In genomic region chr13:31815383-31816003, GRCm38 (mm10) we compare ENCODE assay signal across 15 mouse cellular contexts. TPM values are rescaled to one million over a fixed set of nuclear protein-coding genes. Genes with fewer than 3 reads are reported as not detected.
DNase-seq lines count a peak whose midpoint lies in the region; ATAC-seq and TF ChIP-seq lines count a peak whose summit lies in the region.
"Had no signal": no experiment of that assay in that cellular context is flagged by ENCODE, and none has a peak within 500 bp of the region (broad histone marks: within the 10 kb centered on the region; RNA-seq: fewer than 3 reads in every experiment).

No protein-coding gene starts in this region.

- no peak overlapping the region for H3K4me3 ChIP-seq in heart, embryonic 13.5 days
- no peak overlapping the region for H3K4me3 ChIP-seq in heart, adult 2 months
- peak overlapping the region; percentile 9; the same call in 1 of the 2 replicates for H3K4me3 ChIP-seq in left cerebral cortex, adult 2 months
- no peak overlapping the region for H3K4me3 ChIP-seq in hindbrain, postnatal 0 days (ENCODE audit: low read length)
- no peak overlapping the region for H3K4me3 ChIP-seq in neural tube, embryonic 15.5 days (replicated peaks)
- H3K4me3 ChIP-seq: embryonic facial prominence, embryonic 15.5 days had no signal

- WGBS in heart, embryonic 13.5 days = 44% methylated on average over 15 of the region's 15 CpGs
- 64% methylated on average over 15 of the region's 15 CpGs for WGBS in heart, adult 2 months
- 47% methylated on average over 15 of the region's 15 CpGs for WGBS in hindbrain, postnatal 0 days
- 36% methylated on average over 15 of the region's 15 CpGs for WGBS in neural tube, embryonic 15.5 days

- TF ChIP-seq POLR2A in heart, adult 2 months (IDR thresholded peaks at IDR 0.05; ENCODE audit: insufficient read depth, low read depth, low read length) = no peak

- peak overlapping the region; percentile 45; the same call in 1 of the 2 replicates for H3K9ac ChIP-seq in heart, embryonic 13.5 days
- H3K9ac ChIP-seq in heart, adult 2 months (ENCODE audit: low read depth, low read length) = no peak overlapping the region
- no peak overlapping the region for H3K9ac ChIP-seq in hindbrain, postnatal 0 days (replicated peaks; ENCODE audit: low read length)
- no peak overlapping the region for H3K9ac ChIP-seq in neural tube, embryonic 15.5 days (replicated peaks)
- H3K9ac ChIP-seq: embryonic facial prominence, embryonic 15.5 days; liver, embryonic 14.5 days had no signal

- intact Hi-C loops in heart, adult 2 months (cut with DNase I) = no loop called here
- intact Hi-C loops in left cerebral cortex, adult 2 months (cut with DNase I) = no loop called here

- peaks cover 41% of the 10 kb centered on the region for H3K4me1 ChIP-seq in heart, embryonic 13.5 days
- H3K4me1 ChIP-seq in heart, adult 2 months (ENCODE audit: control insufficient read depth, insufficient read depth, low read length) = peaks cover 2% of the 10 kb centered on the region
- 0 out of 2 replicates have a peak, but pooled peaks cover 4% of the 10 kb centered on the region for H3K4me1 ChIP-seq in hindbrain, postnatal 0 days (ENCODE audit: insufficient read depth, low read length)
- peaks cover 12% of the 10 kb centered on the region for H3K4me1 ChIP-seq in neural tube, embryonic 15.5 days

- peaks cover 94% of the 10 kb centered on the region for H3K27me3 ChIP-seq in heart, embryonic 13.5 days (replicated peaks)
- H3K27me3 ChIP-seq in heart, adult 2 months (ENCODE audit: control insufficient read depth, insufficient read depth, low read length) = peaks cover 8% of the 10 kb centered on the region
- H3K27me3 ChIP-seq in hindbrain, postnatal 0 days (ENCODE audit: insufficient read depth, low read length) = peaks cover 62% of the 10 kb centered on the region
- H3K27me3 ChIP-seq in neural tube, embryonic 15.5 days (replicated peaks) = peaks cover 92% of the 10 kb centered on the region
- H3K27me3 ChIP-seq: CH12.LX had no signal

- TF ChIP-seq CTCF in heart, adult 2 months (IDR thresholded peaks at IDR 0.05) = no peak
- no peak for TF ChIP-seq CTCF in left cerebral cortex, adult 2 months (IDR thresholded peaks at IDR 0.05)
- no peak for TF ChIP-seq CTCF in hindbrain, postnatal 0 days (IDR thresholded peaks at IDR 0.05; ENCODE audit: low read depth)

- H3K36me3 ChIP-seq in heart, embryonic 13.5 days = no peaks in the 10 kb centered on the region
- no peaks in the 10 kb centered on the region for H3K36me3 ChIP-seq in heart, adult 2 months (ENCODE audit: control insufficient read depth, insufficient read depth, low read length)
- H3K36me3 ChIP-seq in hindbrain, postnatal 0 days (ENCODE audit: insufficient read depth, low read length) = no peaks in the 10 kb centered on the region
- H3K36me3 ChIP-seq in neural tube, embryonic 15.5 days = no peaks in the 10 kb centered on the region
- H3K36me3 ChIP-seq: embryonic facial prominence, embryonic 15.5 days had no signal

- ATAC-seq in heart, embryonic 13.5 days (ENCODE audit: extremely low read depth, insufficient number of reproducible peaks, low FRiP score, low TSS enrichment) = no peak
- no peak for ATAC-seq in hindbrain, postnatal 0 days
- ATAC-seq in neural tube, embryonic 15.5 days (ENCODE audit: low FRiP score) = no peak
- ATAC-seq: inflammation-experienced regulatory T-cells, adult 6 months had no signal

- DNase-seq in heart, adult 2 months = no peak
- no peak for DNase-seq in left cerebral cortex, adult 2 months (ENCODE audit: extremely low spot score in 1 of 2, low spot score in 2 of 2)
- DNase-seq in left cerebral cortex, adult 9 months (ENCODE audit: low spot score in 2 of 2) = no peak
- no peak for DNase-seq in hindbrain, postnatal 0 days (ENCODE audit: low spot score)
- no peak for DNase-seq in cerebellum, adult 8-10 months
- DNase-seq: adrenal gland, postnatal 36 days; cerebellum, adult 11 months; layer of hippocampus, postnatal 36 days; thymus, postnatal 36 days had no signal

- peak overlapping the region; percentile 71 for H3K4me2 ChIP-seq in heart, embryonic 13.5 days
- H3K4me2 ChIP-seq in hindbrain, postnatal 0 days (ENCODE audit: low read depth, low read length) = peak overlapping the region; percentile 25; the same call in 1 of the 2 replicates
- peak overlapping the region; percentile 1; the same call in 1 of the 2 replicates for H3K4me2 ChIP-seq in neural tube, embryonic 15.5 days

- no peak for TF ChIP-seq EP300 in heart, adult 2 months (IDR thresholded peaks at IDR 0.05; ENCODE audit: insufficient read depth, low read depth, low read length)

- H3K9me3 ChIP-seq in heart, embryonic 13.5 days = no peaks in the 10 kb centered on the region
- H3K9me3 ChIP-seq in hindbrain, postnatal 0 days (ENCODE audit: low read length) = no peaks in the 10 kb centered on the region
- H3K9me3 ChIP-seq in neural tube, embryonic 15.5 days (replicated peaks) = no peaks in the 10 kb centered on the region
- H3K9me3 ChIP-seq: embryonic facial prominence, embryonic 15.5 days had no signal

- no peaks in the 10 kb centered on the region for H3K79me2 ChIP-seq in heart, adult 2 months (replicated peaks; ENCODE audit: control insufficient read depth, insufficient read depth, low read length)

- peak overlapping the region; percentile 63 for H3K27ac ChIP-seq in heart, embryonic 13.5 days (replicated peaks)
- H3K27ac ChIP-seq in heart, adult 2 months = no peak overlapping the region; the same call in none of the 2 replicates
- peak overlapping the region; percentile 36; the same call in 1 of the 2 replicates for H3K27ac ChIP-seq in left cerebral cortex, adult 2 months
- no peak overlapping the region for H3K27ac ChIP-seq in hindbrain, postnatal 0 days
- no peak overlapping the region; the same call in 1 of the 2 replicates for H3K27ac ChIP-seq in neural tube, embryonic 15.5 days (replicated peaks)
- H3K27ac ChIP-seq: liver, embryonic 14.5 days had no signal

RNA-seq across cellular contexts. Expression of gene Foxc1, which starts 9.1 kb away (rescaled TPM):
- 1.4 and 1.6 TPM in 2 replicates for polyA plus RNA-seq in heart, embryonic 13.5 days (2015; fragmentation: Nextera tagmentation; extraction: Ambion mirVana)
- 1 to 10 TPM; 3.8 to 5.8 TPM for total RNA-seq in heart, adult 2 months (2021)
- 1.8 and 2.2 TPM in 2 replicates for polyA plus RNA-seq in heart, adult 2 months (2012; rRNA removed)
- 1 to 10 TPM; 4.8 to 6.1 TPM for total RNA-seq in left cerebral cortex, adult 2 months (2021)
- total RNA-seq in hindbrain, postnatal 0 days (2014; rRNA removed) = 11.9 and 16.2 TPM in 2 replicates
- 1.8 and 2.0 TPM in 2 replicates for polyA plus RNA-seq in hindbrain, postnatal 0 days (2015; fragmentation: Nextera tagmentation; extraction: Ambion mirVana)
- 1.00 and 1.1 TPM in 2 replicates for polyA plus RNA-seq in neural tube, embryonic 15.5 days (2015; fragmentation: Nextera tagmentation; extraction: Ambion mirVana)
- total RNA-seq: CH12.LX had no signal
- polyA plus RNA-seq: inflammation-experienced regulatory T-cells, adult 6 months had no signal

Comparison
In these comparisons a context has a peak if more than half of its experiments do, and no peak if none do; other contexts are left out.
1. H3K27ac ChIP-seq: peak in heart, embryonic 13.5 days (single experiment) and left cerebral cortex, adult 2 months (single experiment); none in heart, adult 2 months (single experiment), hindbrain, postnatal 0 days (single experiment) and neural tube, embryonic 15.5 days (single experiment).
2. H3K4me2 ChIP-seq: peak in every context shown above with its lines; median percentile 71 in heart, embryonic 13.5 days; 25 in hindbrain, postnatal 0 days; 1 in neural tube, embryonic 15.5 days.